Mouse (Mus musculus) liver, adult 2 months (tissue): ENCODE measurements around the gene Tnfsf12.

Experiments used
- CTCF ChIP-seq: fragments of 200-500 bp; IDR thresholded peaks from 2 replicates; pipeline ENCODE4 v1.5.1; 2011; ENCODE audit warnings: low read depth, low read length, control low read depth
- POLR2A ChIP-seq: fragments of 200-500 bp; IDR thresholded peaks from 2 replicates; pipeline ENCODE4 v1.6.1; 2011; ENCODE audit warnings: low read length, control low read depth; ENCODE audit not compliant: insufficient read depth; ENCODE audit errors: extremely low read depth

DNA sequence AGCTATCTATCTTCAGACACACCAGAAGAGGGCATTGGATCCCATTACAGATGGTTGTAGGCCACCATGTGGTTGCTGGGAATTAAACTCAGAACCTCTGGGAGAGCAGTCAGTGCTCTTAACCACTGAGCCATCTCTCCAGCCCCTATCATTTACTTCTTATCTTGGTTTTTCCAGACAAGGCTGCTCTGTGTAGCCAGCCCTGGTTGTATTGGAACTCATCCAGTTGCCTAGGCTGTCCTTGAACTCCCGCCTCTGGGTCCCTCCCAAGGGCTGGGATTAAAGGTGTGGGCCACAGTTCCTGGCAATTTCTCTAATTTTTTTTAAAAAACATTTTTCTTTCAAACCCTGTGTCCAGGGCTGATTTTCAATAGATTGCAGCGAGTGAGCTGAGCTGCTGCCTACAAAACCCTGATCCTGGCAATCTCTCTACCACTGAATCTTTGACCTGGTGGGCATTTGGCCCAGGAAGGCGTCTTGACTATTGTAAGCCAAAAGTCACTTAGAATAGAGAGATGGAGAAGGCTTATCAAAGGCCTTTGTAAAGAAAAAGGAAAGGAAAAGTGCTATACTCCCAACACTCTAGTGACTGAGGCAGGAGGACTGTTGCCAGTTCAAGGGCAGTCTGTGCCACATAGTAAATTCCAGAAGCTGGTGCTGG, 34.3 kb downstream of the Tnfsf12 start:
- no peak for TF ChIP-seq CTCF
- no peak for TF ChIP-seq POLR2A
